Mouse (Mus musculus): ENCODE data around the gene Cyb561a3.

GRCm38 (mm10) chr19:10585112-10585511 is 8.1 kb downstream of the Cyb561a3 start:
- TF ChIP-seq CTCF (IDR thresholded peaks at IDR 0.05; ENCODE audit: extremely low read depth, insufficient read depth, low read length) (no peak), POLR2A (IDR thresholded peaks at IDR 0.05; ENCODE audit: extremely low read depth, insufficient read depth, low read length) (no peak)

Measured in cortical plate, adult 2 months (tissue).